Mouse (Mus musculus): ENCODE data around the gene Olfm1. TPM values are rescaled to one million over a fixed set of nuclear protein-coding genes. Genes with fewer than 3 reads are reported as not detected.

The Olfm1 gene
- total RNA-seq (2021) = 10 to 100 TPM in 1 of 2 experiments, 1 to 10 TPM in 1; 6.0 to 14.3 TPM
- long read RNA-seq, experiment 1, transcript Olfm1-201 (6 exons, 2,757 nt) = major isoform, 6 of 12 reads
- long read RNA-seq, experiment 1, partial matches to known transcripts = 1 of 12 reads
- long read RNA-seq, experiment 1, other reads (novel, unspliced or antisense) = 0 of 12 reads
- long read RNA-seq, experiment 2, partial matches to known transcripts = 0 of 4 reads
- long read RNA-seq, experiment 2, other reads (novel, unspliced or antisense) = 0 of 4 reads

DNA sequence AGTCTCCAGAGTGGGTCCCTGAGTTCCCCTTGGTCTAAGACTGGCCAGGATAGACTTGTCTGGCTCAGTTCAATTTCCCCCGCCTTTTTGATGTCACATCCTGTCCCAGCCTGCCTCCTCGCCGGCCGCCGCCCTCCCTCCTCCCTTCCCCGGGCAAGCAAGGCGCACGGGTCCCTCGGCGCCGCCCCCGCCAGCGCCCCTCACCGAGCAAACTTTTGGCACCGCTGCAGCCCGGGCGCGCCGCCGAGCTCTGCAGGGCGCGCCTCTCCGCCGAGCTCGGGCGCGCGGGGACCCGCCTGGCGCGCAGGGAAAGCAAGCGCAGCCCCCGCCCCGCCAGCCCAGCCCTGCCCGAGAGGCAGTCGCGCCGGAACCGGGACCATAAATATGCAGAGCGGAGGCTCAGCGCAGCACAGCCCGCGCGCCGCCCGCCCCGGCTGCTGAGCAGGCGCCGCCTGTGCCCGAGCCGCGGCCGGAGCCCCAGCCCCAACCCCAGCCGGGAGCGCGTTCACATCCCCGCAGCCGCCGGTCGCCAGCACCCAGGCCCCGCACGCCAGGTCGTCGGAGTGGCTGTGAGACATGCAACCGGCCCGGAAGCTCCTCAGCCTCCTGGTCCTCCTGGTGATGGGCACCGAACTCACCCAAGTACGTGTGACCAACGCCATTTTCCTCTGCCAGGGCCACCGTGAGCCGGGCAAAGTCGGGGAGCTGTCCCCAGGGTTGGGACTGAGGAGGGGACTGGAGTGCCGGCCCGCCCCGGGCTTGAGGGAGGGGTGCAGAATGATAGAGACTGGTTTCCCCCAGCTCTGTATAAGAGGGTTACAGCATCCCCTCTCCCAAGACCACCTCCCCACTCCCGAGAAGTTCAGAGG, at the start of gene Olfm1:
Gene Olfm1 (plus strand): TSS at position 172 of the 869 bp plus-strand sequence.
- peak; percentile 62 for DNase-seq (ENCODE audit: low spot score)

DNA sequence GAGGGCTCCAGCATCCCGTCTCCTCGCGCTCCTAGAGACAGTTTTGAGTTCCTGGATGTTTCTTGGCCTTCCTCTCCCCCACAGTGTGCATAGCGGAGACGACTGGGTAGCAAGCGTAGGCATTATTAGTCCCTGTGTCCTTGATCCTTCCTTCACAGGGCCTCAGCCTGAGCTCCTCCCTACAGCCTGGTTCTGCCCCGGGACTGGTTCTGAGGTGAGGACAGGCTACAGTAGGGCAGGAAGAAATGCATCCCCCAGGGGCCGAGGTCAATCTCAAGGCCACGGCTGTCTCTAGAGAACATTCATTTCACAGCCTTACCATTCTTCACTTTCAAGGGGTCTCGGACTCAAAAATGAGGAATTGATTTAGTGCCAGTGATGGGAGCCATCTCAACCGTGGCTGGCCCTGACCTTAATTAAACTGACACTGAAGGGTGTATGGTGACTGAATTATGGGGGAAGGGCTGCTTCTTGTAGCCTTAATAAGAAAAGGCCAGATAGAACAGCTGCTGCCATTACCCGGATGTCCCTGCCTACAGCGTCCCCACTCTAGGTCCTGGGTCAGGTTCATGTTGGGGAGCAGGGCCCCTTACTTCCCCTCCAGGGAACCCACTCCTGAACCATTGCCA, 49.3 kb upstream of the Olfm1 start:
- DNase-seq (ENCODE audit: low spot score) = no peak

DNA sequence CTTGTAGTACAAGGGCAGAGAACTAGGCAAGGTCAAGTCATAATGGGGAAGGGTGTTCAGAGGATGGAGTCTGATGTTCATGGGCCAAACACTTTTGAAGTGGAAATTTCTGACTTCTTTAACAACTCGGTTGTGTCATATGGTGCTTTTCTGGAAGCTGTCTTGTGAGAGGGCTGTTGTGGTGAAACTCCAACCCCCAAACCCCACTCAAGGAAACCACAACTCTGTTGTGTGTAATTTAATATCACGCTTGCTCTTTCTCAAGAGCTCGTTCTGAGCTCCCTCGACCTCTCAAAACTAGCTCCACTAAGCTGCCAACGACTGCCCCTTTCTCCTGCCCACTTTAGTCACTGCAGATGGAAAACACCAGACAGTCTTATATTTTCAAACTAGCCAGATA, 47.1 kb upstream of the Olfm1 start:
- DNase-seq (ENCODE audit: low spot score) = no peak

DNA sequence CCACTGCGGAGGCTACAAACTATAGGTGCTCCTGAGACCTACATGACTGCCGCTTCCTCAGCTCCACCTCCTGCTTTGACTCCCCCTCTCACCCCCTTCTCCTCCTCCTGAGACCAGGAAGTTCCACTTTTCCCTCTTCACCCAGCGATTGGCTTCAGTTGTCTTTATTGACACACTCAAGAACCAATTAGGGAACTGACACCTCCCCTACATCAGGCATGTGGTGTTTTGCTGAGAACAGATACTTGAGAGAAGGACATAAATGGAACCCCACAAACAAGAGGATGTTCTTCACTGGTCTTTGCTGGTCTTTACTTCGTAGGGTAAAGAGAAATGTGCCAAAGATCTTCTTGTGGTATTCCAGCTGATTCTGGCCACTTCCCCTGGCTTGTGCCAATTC, 46.6 kb upstream of the Olfm1 start:
- DNase-seq (ENCODE audit: low spot score) = no peak

DNA sequence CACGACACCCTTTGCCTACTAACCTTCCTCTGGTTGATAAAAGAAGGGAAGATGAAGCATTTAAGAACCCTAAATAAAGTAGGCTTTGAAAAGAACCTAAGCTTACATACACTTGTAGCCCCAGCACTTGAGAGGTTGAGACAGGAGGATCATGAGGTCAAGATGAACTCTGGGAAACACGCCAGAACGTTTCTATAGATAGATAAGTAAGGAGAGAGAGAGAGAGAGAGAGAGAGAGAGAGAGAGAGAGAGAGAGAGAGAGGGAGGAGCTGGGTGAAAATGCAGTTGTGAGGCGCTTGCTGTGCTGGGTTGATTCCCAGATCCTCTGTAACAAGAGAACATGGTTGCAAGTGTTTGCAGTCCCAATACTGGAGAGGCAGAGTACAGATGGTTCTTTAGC, 46.1 kb upstream of the Olfm1 start:
- no peak for DNase-seq (ENCODE audit: low spot score)

DNA sequence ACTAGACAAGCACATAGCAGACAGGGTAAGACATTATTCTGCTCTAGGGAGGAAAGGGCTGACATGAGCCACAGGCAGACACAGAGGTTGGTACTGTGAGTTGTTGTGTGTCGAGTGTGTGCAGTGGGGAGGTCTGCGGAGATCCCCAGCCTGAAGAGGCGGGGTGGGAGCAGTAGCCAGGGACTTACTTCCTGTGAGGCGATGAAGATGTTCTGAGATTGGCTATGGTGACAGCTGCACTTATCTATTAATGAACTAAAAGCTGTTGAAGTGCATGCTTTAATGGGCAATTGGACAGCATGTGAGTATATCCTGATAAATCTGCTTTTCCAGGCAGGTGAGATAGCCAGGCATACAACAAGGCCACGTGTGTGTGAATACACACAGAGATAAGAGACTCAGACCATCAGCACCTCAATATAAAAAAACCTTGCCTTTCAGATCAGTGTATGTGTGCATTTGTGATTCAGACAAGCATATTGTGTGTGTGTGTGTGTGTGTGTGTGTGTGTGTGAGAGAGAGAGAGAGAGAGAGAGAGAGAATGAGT, 45.5 kb upstream of the Olfm1 start:
- no peak for DNase-seq (ENCODE audit: low spot score)

DNA sequence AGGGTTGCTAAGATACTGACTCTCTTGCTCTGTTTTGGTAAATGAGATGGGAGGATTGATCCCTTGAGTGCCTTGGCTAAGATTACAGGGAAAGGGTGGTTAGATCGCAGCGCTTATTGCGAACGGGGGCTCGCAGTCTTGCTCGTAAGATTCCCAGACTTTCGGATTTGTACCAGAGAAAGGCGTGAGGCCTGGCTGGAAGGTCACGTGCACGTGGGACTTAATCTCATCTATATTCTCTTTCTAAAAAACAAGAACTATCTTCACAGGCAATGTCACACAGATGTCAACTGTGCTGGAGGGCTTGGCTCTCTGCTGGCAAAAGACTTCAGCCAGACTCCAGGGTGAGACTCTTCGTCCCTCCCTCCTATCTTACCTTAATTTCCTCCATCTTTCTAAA, 43.1 kb upstream of the Olfm1 start:
- DNase-seq (ENCODE audit: low spot score) = no peak

DNA sequence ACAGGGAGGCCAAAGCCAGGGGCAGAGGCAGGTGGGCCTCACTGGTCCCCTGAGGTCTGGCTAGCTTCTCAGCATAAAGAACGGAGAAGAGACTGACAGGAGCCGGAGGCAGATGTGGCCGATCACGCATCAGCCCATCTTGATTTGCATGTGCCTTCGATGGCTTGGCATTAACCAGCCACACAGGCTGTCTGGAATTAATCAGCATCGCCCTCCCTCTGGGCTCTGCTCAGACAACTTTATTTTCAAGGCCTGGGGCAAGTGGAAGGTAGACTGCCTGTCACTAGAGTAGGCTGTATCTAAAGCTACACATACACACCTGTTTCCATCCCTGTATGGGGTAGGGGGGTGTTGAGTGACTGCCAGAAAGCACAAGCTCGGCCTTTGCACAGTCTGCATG, 32.2 kb upstream of the Olfm1 start:
- DNase-seq (ENCODE audit: low spot score) = no peak

DNA sequence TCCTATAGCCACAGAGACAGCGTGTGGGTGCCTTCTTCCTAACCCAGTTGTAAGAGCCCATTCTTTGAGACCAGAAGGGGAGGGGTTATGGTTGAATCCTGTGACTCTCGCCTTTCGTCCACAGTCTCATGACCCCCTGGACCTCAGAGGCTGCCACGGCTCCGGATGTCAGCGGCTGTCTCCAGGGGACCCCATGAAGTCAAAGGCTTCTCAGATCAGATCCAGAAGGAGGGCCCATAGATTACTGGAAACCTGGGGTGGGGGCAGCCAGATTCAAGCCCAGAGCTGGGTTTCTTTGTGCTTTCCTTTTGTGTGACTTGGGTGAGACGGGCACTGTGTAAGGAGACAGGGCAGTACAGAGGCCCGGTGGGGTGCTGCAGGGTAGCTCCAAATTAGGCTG, 27.2 kb upstream of the Olfm1 start:
- no peak for DNase-seq (ENCODE audit: low spot score)

DNA sequence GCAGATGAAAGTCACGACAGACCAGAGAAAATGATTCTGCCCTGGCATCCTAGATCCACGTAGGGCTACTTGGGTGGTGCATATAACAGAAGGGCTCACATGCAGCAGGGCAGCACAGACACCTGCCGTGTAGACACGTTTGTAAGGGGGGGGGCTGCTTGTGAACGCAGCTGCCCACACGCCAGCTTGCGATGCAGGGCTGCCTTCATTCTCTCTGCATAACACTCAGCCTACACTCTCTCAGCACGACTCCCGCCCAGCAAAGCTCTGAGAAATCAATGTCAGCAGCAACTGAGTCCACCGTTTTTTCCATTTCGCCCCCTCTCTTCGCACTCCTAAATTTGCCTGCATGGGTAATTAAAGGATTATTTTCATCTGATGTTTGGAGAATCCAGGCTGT, 23.5 kb upstream of the Olfm1 start:
- DNase-seq (ENCODE audit: low spot score) = no peak

DNA sequence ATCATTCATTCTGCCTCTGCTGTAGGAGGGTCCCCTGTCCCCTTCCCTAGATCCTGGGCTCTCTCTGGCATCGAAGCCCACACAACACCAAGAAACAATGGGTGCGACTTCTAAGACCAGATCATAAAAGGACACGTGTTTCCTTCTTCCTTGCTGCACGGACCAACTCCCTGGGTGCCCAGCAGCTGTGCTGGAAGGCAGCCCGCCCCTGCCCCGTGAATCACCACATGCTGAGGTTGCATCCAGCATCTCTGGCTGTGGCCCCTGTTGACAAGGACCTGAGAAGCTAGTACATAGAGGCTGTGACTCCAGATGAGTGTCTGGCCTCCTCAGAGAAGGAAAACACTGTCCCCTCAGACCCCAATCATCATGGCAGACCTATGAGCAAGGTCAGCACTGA, 20.8 kb upstream of the Olfm1 start:
- no peak for DNase-seq (ENCODE audit: low spot score)

DNA sequence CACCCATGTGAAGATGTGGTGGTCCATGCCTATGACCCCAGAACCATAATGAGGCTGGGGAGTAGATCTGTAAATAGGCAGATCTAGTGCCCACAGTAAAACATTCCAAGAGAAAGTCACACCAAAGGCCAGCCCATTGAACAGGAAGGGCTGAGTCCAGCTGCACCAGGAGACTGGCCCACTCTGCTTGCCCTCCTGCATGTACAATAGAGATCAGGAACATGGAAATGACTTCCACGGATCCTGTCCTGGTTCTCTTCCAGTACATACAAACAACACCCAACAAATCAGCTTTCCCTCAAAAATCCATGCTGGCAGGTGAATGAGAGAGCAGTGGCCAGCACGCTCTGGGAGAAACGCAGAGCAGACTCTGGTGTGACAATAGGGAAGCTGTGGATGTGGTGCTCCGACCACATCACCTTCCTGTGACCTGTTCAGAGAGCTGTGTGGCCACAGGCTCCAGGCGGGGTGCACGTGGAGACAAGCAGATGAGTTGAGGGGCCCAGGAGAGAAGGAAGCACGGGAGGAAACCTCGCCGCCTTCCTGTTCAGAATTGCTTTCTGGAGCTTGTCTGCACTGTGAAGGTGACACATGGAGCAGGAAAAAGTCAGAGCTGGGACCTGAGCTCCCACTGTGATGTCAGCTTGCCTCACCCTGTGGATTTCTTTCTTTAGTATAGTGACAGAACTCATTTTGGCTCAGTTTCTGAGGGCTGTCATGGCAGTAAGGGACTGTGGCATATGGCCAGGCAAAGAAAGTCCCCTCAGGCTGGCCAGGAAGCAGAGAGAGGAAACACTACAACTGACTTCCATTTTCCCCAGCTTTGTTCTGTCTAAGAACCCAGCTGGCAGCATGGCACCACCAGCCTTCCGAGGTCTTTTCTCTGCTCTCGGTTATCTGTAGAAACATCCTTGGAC, 19.3 kb upstream of the Olfm1 start:
- no peak for DNase-seq (ENCODE audit: low spot score)

DNA sequence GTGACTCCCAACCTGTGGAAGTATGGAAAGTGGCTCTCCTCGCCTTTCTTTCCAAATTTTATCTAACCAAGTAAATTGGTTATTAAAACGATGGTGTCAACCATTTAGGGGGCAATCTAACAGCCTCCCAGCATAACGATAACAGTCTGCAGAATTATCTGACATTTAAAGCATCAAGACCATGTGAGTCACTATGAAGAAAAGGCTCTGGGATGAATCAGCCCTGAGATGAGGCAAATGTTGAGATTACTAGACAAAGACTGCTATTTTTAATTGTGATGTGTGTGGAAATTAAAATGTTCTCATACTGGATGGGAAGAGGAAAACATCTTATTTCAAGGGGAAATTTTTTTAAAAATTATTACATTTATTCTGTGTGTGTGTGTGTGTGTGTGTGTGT, 18.4 kb upstream of the Olfm1 start:
- no peak for DNase-seq (ENCODE audit: low spot score)

DNA sequence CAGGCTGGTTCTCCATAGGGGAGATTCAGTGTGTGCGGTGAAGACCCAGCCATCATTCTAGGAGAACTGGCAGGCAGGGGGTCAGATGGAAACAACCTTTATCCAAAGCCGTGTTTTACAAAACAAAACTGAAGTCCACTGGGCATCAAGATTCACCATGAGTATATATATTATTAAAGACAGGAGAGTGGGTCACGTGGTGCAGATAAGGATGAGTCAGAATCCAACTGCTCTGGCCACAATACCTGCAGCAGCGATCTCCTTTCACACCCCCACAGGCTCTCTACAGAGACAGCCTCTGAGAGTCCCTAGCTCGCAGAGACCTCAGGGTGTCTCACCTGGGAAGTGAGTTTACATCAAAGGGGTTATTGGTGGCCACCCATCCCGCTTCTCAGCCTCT, 14.2 kb upstream of the Olfm1 start:
- DNase-seq (ENCODE audit: low spot score) = no peak

DNA sequence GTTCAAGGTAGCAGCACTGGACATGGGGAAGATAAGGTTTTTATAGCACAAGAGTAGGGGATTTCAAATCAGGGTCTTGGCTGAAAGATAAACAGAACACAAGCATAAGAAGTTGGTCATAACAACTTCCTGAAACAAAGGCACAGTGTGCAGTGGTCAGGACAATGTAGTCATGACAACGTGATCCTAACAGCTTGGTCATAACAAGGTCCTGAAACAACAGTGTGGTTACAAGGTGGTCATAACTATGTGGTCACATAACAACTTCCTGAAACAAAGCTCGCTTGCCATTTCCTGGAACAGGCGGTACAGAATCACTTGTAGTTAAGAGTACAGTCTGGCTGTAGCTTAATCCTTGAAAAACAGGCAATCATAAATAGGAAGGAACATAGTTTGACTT, 12.7 kb upstream of the Olfm1 start:
- no peak for DNase-seq (ENCODE audit: low spot score)

DNA sequence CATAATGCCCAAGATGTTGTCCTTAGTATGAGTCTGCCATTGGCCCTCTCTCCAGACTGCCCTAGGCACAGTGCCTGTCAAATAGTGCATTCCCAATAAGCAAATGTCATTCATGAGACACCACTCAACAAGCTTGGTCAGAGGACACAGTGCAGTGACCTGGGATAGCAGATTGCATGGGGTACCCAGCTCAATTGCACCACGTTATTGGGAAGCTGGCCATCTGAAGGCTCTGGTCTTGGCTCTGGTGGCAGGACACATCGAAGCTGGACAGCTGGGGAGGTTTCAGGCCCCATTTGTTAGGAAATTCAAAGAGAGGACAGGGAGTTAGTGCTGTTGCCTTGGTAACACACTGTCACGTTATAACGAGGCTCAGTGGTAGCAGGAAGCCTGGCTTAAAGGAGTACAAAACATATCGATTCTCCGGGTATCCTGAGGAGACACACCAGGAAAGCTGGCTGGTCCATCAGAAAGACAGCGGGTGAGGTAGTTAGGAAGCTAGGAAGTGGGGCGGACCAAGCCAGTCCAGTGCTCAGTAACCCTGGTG, 4.3 kb upstream of the Olfm1 start:
- no peak for DNase-seq (ENCODE audit: low spot score)

DNA sequence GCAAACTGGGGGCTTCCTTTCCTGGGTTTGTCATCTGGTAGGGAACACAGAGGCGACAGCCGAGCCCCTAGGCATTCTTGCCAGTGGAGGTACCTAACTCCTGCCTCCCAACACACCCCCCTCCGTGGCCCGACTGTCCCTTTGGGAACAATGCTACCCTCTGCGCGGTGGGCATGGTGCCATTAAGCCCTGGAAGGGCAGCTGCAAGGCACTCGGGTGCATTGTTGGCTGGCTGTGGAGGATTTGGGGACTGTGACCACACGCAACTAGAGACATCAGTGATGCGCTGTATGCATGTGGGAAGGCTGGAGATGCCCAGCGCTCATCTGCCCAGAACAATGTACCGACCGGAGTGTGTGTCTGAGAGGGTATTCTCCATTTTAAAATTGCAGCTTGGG, 897 bp downstream of the Olfm1 start:
- DNase-seq (ENCODE audit: low spot score) = no peak

DNA sequence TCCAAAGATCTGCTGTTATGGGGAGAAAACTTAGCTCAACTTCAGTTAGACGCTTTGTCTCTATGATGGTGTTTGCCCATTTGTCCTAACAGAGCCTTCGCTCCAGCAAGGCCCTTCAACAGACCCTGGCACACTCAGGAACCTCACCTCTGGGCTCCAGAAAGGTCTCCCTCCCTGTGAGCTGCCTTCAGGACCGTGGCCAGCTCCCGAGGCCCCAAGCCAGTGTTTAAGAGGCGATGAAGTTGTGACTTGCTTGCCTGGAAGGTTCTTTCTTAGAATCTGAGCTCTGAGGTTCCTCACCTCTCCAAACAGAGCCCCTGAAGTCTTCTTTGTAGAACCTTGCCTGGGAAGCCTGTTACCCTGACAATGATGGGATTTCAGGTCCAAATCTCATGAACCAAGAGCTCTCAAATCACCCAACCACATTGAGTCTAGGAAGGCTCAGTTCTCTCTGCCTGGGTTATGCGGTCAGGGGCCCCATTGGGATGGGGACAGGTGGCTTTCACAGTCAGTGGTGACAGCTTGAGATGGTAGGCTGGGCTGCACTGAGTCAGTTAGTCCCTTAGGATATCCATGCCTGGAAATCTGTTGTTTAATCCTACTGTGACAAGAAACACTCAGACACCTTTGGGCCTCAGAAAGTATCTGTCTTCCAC, 2.3 kb downstream of the Olfm1 start:
- no peak for DNase-seq (ENCODE audit: low spot score)

DNA sequence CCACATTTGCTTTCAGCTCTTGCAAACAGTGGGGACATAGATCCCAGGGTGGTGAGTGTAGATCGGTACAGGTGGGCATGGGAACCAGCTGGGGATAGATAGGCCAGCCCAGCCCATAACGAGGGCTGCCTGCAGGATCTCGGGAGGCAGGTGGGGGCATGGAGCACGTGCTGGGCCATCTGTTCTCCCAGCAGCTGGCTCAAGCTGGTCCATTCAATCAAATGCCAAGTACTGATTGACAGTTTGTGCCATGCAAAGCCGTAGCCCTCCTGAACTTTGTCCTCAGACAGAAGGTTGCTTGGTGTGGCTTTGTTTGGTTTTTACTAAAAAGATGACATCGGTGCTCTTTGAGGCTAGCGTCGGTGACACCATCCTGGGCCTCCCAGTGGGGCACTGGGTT, 2.9 kb downstream of the Olfm1 start:
- no peak for DNase-seq (ENCODE audit: low spot score)

DNA sequence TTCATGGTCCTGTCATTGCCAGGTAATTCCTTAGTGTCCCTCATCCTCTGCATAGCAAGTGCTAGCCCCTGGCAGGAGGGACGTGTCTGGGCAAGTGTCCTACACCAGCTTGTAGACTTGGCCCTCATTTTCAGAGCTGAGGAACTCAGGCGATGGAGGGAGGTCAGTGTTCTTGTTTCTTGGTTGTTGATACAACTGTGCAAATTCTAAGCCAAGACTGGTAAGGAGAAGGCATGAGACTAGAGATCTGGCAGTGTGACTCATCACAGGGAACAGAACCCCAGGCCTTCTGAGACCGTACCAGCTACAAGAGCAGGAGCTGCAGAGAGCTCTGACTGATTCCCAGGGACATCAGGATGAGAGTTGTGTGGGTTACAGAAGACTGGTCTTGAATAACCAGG, 8.6 kb downstream of the Olfm1 start:
- no peak for DNase-seq (ENCODE audit: low spot score)

DNA sequence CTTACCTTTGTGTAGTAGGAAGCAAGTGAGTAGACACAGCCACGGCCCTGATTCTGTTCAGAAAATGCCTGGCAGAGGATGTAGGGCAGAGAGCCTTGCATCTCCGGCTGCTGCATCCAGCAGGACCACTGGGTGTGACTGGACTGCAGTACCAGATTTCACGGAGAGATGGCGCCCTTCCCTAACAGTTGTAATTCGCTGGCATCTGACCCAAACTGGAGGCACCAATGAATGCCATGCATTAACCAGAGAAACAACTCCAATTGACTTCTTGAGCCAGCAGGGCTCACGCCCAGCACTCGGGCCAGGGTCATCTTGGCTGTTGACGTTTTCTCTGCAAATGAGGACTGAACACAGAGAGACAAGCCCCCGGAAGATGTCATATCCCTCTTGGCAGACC, 11.4 kb downstream of the Olfm1 start:
- DNase-seq (ENCODE audit: low spot score) = peak; percentile 93

All from gastrocnemius, adult 18-20 months (tissue).